Mouse (Mus musculus) hindbrain, postnatal 0 days (tissue): ENCODE data around the gene A230050P20Rik. TPM values are rescaled to one million over a fixed set of nuclear protein-coding genes. Genes with fewer than 3 reads are reported as not detected.

Experiments
- ATAC-seq: fragments of 200-750 bp; cut with Nextera tagmentation; 2 replicates; pipeline ENCODE4 v1.8.0; 2017; ENCODE audit warnings: mild to moderate bottlenecking, moderate TSS enrichment, moderate library complexity
- DNase-seq: peaks from one replicate; pipeline ENCODE4 v3.0.0-alpha.2; 2015; ENCODE audit warnings: low spot score
- H3K27ac ChIP-seq: fragments of 300-500 bp; sonication (generic); 2 replicates; pipeline ENCODE4 v1.5.1; 2014; ENCODE audit warnings: mild to moderate bottlenecking
- H3K27me3 ChIP-seq: fragments of 300-500 bp; sonication (generic); 2 replicates; pipeline ENCODE4 v1.6.1; 2014; ENCODE audit warnings: low read length, mixed read lengths; ENCODE audit not compliant: insufficient read depth
- H3K36me3 ChIP-seq: fragments of 300-500 bp; sonication (generic); 2 replicates; pipeline ENCODE4 v1.6.1; 2014; ENCODE audit warnings: low read length, mixed read lengths; ENCODE audit not compliant: insufficient read depth
- H3K4me1 ChIP-seq: fragments of 300-500 bp; sonication (generic); 2 replicates; pipeline ENCODE4 v1.6.1; 2014; ENCODE audit warnings: antibody characterized with exemption, low read length, mixed read lengths; ENCODE audit not compliant: insufficient read depth
- H3K4me2 ChIP-seq: fragments of 300-500 bp; sonication (generic); 2 replicates; pipeline ENCODE4 v1.6.1; 2014; ENCODE audit warnings: low read depth, mild to moderate bottlenecking, low read length, moderate library complexity, mixed read lengths
- H3K4me3 ChIP-seq: fragments of 300-500 bp; sonication (generic); 2 replicates; pipeline ENCODE4 v1.5.1; 2014; ENCODE audit warnings: low read length
- H3K9ac ChIP-seq: fragments of 300-500 bp; sonication (generic); replicated peaks from 2 replicates; pipeline ENCODE4 v1.6.1; 2014; ENCODE audit warnings: mild to moderate bottlenecking, low read length, moderate library complexity, mixed read lengths
- H3K9me3 ChIP-seq: fragments of 300-500 bp; sonication (generic); 2 replicates; pipeline ENCODE4 v1.6.1; 2016; ENCODE audit warnings: low read length, mixed read lengths
- CTCF ChIP-seq: IDR thresholded peaks from 2 replicates; pipeline ENCODE4 v1.5.1; 2016; ENCODE audit warnings: antibody characterized with exemption, control low read depth, low read depth
- WGBS: fragments of 180-500 bp; shearing (Covaris S2); extraction: QIAGEN DNeasy Blood & Tissue Kit; methylation state at CpG from one replicate; pipeline ENCODE4 v1.1.7; 2014; 5-methylcytosine and 5-hydroxymethylcytosine counted together
- microRNA-seq, 2 experiments: library from miRNA; unstranded; fragments of <30 nt; microRNA quantifications; one replicate each; pipeline ENCODE4; 2016
- polyA plus RNA-seq: library from polyadenylated mRNA; unstranded; fragments of >200 nt; fragmentation: Nextera tagmentation; extraction: Ambion mirVana; gene quantifications from 2 replicates; pipeline ENCODE4 v1.2.1, GENCODE M21; 2015
- total RNA-seq: library from RNA; depleted of rRNA; stranded (reverse); fragments of >200 nt; gene quantifications from 2 replicates; pipeline ENCODE4 v1.2.3, GENCODE M21; 2014; rRNA removed

A230050P20Rik gene
- total and polyA plus RNA-seq, 2 experiments from 2014 or later: 26.0 to 32.7 TPM

- DNase-seq (no peak), ATAC-seq (no peak)
- peaks cover 16% of the 10 kb centered on the region for H3K36me3 ChIP-seq
- no peak overlapping the region for H3K9ac ChIP-seq
- H3K27me3 ChIP-seq: no peaks in the 10 kb centered on the region
- H3K4me3 ChIP-seq: no peak overlapping the region
- no peak overlapping the region for H3K27ac ChIP-seq
- WGBS: 34% methylated on average over 6 of the region's 6 CpGs
- H3K4me1 ChIP-seq: peaks cover 6% of the 10 kb centered on the region; the same call in 1 of the 2 replicates
- no peak overlapping the region for H3K4me2 ChIP-seq
- TF ChIP-seq CTCF: no peak
- H3K9me3 ChIP-seq: no peaks in the 10 kb centered on the region
Observed at GRCm38 (mm10) chr9:20902174-20902491, 33.7 kb downstream of the A230050P20Rik start.

- Histone ChIP-seq H3K4me2 (no peak overlapping the region), H3K4me1 (no peaks in the 10 kb centered on the region), H3K27me3 (no peaks in the 10 kb centered on the region), H3K4me3 (no peak overlapping the region), H3K36me3 (peaks cover 89% of the 10 kb centered on the region), H3K27ac (no peak overlapping the region), H3K9ac (no peak overlapping the region), H3K9me3 (no peaks in the 10 kb centered on the region)
- DNase-seq: no peak
- TF ChIP-seq CTCF: no peak
- 85% methylated on average over 9 of the region's 9 CpGs for WGBS
- no peak for ATAC-seq
Observed at GRCm38 (mm10) chr9:20909948-20910347, 41.5 kb downstream of the A230050P20Rik start.

GRCm38 (mm10) chr9:20916160-20916559 lies 47.7 kb downstream of the A230050P20Rik start:
- no peak overlapping the region for H3K9ac ChIP-seq
- H3K27me3 ChIP-seq: no peaks in the 10 kb centered on the region
- no peak for ATAC-seq
- no peak for DNase-seq
- peaks cover 91% of the 10 kb centered on the region for H3K36me3 ChIP-seq
- H3K4me1 ChIP-seq: no peaks in the 10 kb centered on the region
- peak; percentile 33; the same call in 1 of the 2 replicates for TF ChIP-seq CTCF
- 82% methylated on average over 4 of the region's 4 CpGs for WGBS
- no peak overlapping the region for H3K4me2 ChIP-seq
- H3K27ac ChIP-seq: no peak overlapping the region
- H3K4me3 ChIP-seq: no peak overlapping the region
- no peaks in the 10 kb centered on the region for H3K9me3 ChIP-seq

- 90% methylated on average over 3 of the region's 3 CpGs for WGBS
- Histone ChIP-seq H3K27me3 (no peaks in the 10 kb centered on the region), H3K4me2 (no peak overlapping the region), H3K36me3 (peaks cover 89% of the 10 kb centered on the region), H3K27ac (no peak overlapping the region), H3K9ac (no peak overlapping the region), H3K4me3 (no peak overlapping the region), H3K4me1 (no peaks in the 10 kb centered on the region), H3K9me3 (no peaks in the 10 kb centered on the region)
- DNase-seq (no peak), ATAC-seq (no peak)
- TF ChIP-seq CTCF: no peak
Observed at GRCm38 (mm10) chr9:20923258-20923657, 54.8 kb downstream of the A230050P20Rik start.

Small RNA genes within 50 kb of the gene (microRNA-seq; reads per million reads assigned to microRNA genes)
- gene Mir7081: 0.36 to 1.8 reads per million in 2 experiments

Other genes starting within 250 kb of the A230050P20Rik start
- gene Ubl5, start 225.8 kb upstream of the A230050P20Rik start, total RNA-seq: 169 and 274 TPM in 2 replicates
- gene Ubl5, start 225.8 kb upstream of the A230050P20Rik start, polyA plus RNA-seq: 528 and 550 TPM in 2 replicates
- 16.9 and 18.8 TPM in 2 replicates for gene Fbxl12, start 223.9 kb upstream of the A230050P20Rik start, total RNA-seq
- gene Fbxl12, start 223.9 kb upstream of the A230050P20Rik start, polyA plus RNA-seq: 11.4 and 13.0 TPM in 2 replicates
- 31.7 and 44.3 TPM in 2 replicates for gene Pin1, start 216.5 kb upstream of the A230050P20Rik start, total RNA-seq
- 65.7 and 68.0 TPM in 2 replicates for gene Pin1, start 216.5 kb upstream of the A230050P20Rik start, polyA plus RNA-seq
- 317 and 346 TPM in 2 replicates for gene Olfm2, start 122.3 kb upstream of the A230050P20Rik start, total RNA-seq
- 190 and 213 TPM in 2 replicates for gene Olfm2, start 122.3 kb upstream of the A230050P20Rik start, polyA plus RNA-seq
- gene Col5a3, start 53.6 kb upstream of the A230050P20Rik start, total RNA-seq: 3.3 and 4.0 TPM in 2 replicates
- gene Col5a3, start 53.6 kb upstream of the A230050P20Rik start, polyA plus RNA-seq: 1.1 and 1.5 TPM in 2 replicates
- not detected in 2 replicates for gene Rdh8, start 50.1 kb upstream of the A230050P20Rik start, total RNA-seq
- not detected in 2 replicates for gene Rdh8, start 50.1 kb upstream of the A230050P20Rik start, polyA plus RNA-seq
- gene Angptl6, start 11.1 kb downstream of the A230050P20Rik start, total RNA-seq: 10.9 and 12.1 TPM in 2 replicates
- 10.9 and 11.1 TPM in 2 replicates for gene Angptl6, start 11.1 kb downstream of the A230050P20Rik start, polyA plus RNA-seq
- 45.4 and 57.4 TPM in 2 replicates for gene Ppan, start 19.5 kb downstream of the A230050P20Rik start, total RNA-seq
- 36.8 and 44.1 TPM in 2 replicates for gene Ppan, start 19.5 kb downstream of the A230050P20Rik start, polyA plus RNA-seq
- 76.1 and 79.5 TPM in 2 replicates for gene Eif3g, start 30.0 kb downstream of the A230050P20Rik start, total RNA-seq
- gene Eif3g, start 30.0 kb downstream of the A230050P20Rik start, polyA plus RNA-seq: 225 and 236 TPM in 2 replicates
- gene Dnmt1, start 91.2 kb downstream of the A230050P20Rik start, total RNA-seq: 78.2 and 86.5 TPM in 2 replicates
- gene Dnmt1, start 91.2 kb downstream of the A230050P20Rik start, polyA plus RNA-seq: 36.1 and 36.2 TPM in 2 replicates
- 3.4 and 6.0 TPM in 2 replicates for gene S1pr2, start 108.1 kb downstream of the A230050P20Rik start, total RNA-seq
- 6.9 and 8.5 TPM in 2 replicates for gene S1pr2, start 108.1 kb downstream of the A230050P20Rik start, polyA plus RNA-seq
- 104 and 107 TPM in 2 replicates for gene Mrpl4, start 134.1 kb downstream of the A230050P20Rik start, total RNA-seq
- 117 and 124 TPM in 2 replicates for gene Mrpl4, start 134.1 kb downstream of the A230050P20Rik start, polyA plus RNA-seq
- gene Icam1, start 147.3 kb downstream of the A230050P20Rik start, total RNA-seq: 4.3 and 5.0 TPM in 2 replicates
- gene Icam1, start 147.3 kb downstream of the A230050P20Rik start, polyA plus RNA-seq: 3.8 and 4.4 TPM in 2 replicates
- gene Icam4, start 160.7 kb downstream of the A230050P20Rik start, total RNA-seq: not detected in 2 replicates
- gene Icam4, start 160.7 kb downstream of the A230050P20Rik start, polyA plus RNA-seq: 0.15 TPM in 1 of 2 replicates, not detected in the other
- gene Icam5, start 163.4 kb downstream of the A230050P20Rik start, total RNA-seq: 9.1 and 9.7 TPM in 2 replicates
- 3.6 and 3.7 TPM in 2 replicates for gene Icam5, start 163.4 kb downstream of the A230050P20Rik start, polyA plus RNA-seq
- gene Zglp1, start 198.5 kb downstream of the A230050P20Rik start, total RNA-seq: 1.1 and 2.2 TPM in 2 replicates
- gene Zglp1, start 198.5 kb downstream of the A230050P20Rik start, polyA plus RNA-seq: 0.16 TPM in 1 of 2 replicates, not detected in the other
- 0.50 and 0.73 TPM in 2 replicates for gene Gm49373, start 204.5 kb downstream of the A230050P20Rik start, total RNA-seq
- gene Gm49373, start 204.5 kb downstream of the A230050P20Rik start, polyA plus RNA-seq: 0.37 and 0.48 TPM in 2 replicates
- gene Fdx1l, start 205.0 kb downstream of the A230050P20Rik start, total RNA-seq: 70.9 and 95.6 TPM in 2 replicates
- gene Fdx1l, start 205.0 kb downstream of the A230050P20Rik start, polyA plus RNA-seq: 83.9 and 86.5 TPM in 2 replicates
- gene Gm38431, start 223.4 kb downstream of the A230050P20Rik start, total RNA-seq: 0.11 and 2.7 TPM in 2 replicates
- 0.16 and 0.96 TPM in 2 replicates for gene Gm38431, start 223.4 kb downstream of the A230050P20Rik start, polyA plus RNA-seq
- 43.2 and 51.9 TPM in 2 replicates for gene Raver1, start 223.4 kb downstream of the A230050P20Rik start, total RNA-seq
- 19.7 and 21.7 TPM in 2 replicates for gene Raver1, start 223.4 kb downstream of the A230050P20Rik start, polyA plus RNA-seq